Mouse (Mus musculus) megakaryocyte, embryonic 14.5 days (primary cell): ENCODE results near the gene Cep78.

Source experiments
- FLI1 ChIP-seq: IDR thresholded peaks from 2 replicates; pipeline ENCODE4 v1.6.1; 2012; ENCODE audit warnings: low read length, inconsistent platforms, mixed read lengths
- GATA1 ChIP-seq: IDR thresholded peaks from 3 replicates; pipeline ENCODE4 v1.6.1; 2012; ENCODE audit warnings: mixed read lengths, low read length, inconsistent platforms, borderline replicate concordance

DNA sequence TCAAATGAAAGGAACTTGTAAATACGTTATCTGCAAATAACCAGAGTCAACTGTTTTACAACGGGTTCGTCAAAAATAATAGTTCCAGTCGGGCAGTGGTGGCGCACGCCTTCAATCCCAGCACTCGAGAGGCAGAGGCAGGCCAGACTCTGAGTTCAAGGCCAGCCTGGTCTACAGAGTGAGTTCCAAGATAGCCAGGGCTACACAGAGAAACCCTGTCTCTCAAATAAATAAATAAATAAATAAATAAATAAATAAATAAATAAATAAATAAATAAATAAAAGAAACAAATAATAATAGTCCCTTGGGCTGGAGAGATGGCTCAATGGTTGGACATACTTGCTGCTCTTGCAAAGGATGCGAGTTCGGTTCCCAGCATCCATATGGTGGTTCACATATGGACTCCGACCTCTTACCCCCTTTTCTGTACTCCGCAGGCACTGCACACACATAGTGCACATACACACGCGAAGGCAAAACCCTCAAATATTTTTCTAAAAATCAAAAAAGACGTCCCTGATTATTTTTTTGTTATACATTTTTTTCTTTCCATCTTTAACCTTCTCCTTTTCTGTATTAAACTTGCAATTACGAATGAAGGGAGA lies 947 bp downstream of the Cep78 start:
- no peak for TF ChIP-seq GATA1
- no peak for TF ChIP-seq FLI1
